Mouse (Mus musculus): ENCODE measurements at regions not wholly inside any gene's neighbourhood (a gene's known extent, or its start where the extent isn't known, plus 50 kb on each side); places are given as distances from the start of the nearest gene placed in this dataset.

- no peak for DNase-seq (ENCODE audit: low read depth, low spot score)
Measured at GRCm38 (mm10) chr16:62496697-62497096, 289.9 kb downstream of the Nsun3 start.

- DNase-seq (ENCODE audit: low read depth, low spot score): no peak
Measured at GRCm38 (mm10) chr16:62470133-62470532, 316.5 kb downstream of the Nsun3 start.

- DNase-seq (ENCODE audit: low read depth, low spot score): no peak
Measured at GRCm38 (mm10) chr16:62469286-62469685, 317.3 kb downstream of the Nsun3 start.

- no peak for DNase-seq (ENCODE audit: low read depth, low spot score)
Measured at GRCm38 (mm10) chr16:62468846-62469245, 317.8 kb downstream of the Nsun3 start.

GRCm38 (mm10) chr16:62459949-62460551, 326.6 kb downstream of the Nsun3 start:
- no peak for DNase-seq (ENCODE audit: low read depth, low spot score)

GRCm38 (mm10) chr16:62449735-62450134, 336.9 kb downstream of the Nsun3 start:
- no peak for DNase-seq (ENCODE audit: low read depth, low spot score)

GRCm38 (mm10) chr16:62447380-62447779, 339.2 kb downstream of the Nsun3 start:
- no peak for DNase-seq (ENCODE audit: low read depth, low spot score)

GRCm38 (mm10) chr16:62441197-62441596, 345.4 kb downstream of the Nsun3 start:
- DNase-seq (ENCODE audit: low read depth, low spot score): no peak

GRCm38 (mm10) chr16:62433125-62433524, 353.5 kb downstream of the Nsun3 start:
- DNase-seq (ENCODE audit: low read depth, low spot score): no peak

GRCm38 (mm10) chr16:62414485-62414884, 372.1 kb downstream of the Nsun3 start:
- peak; percentile 37 for DNase-seq (ENCODE audit: low read depth, low spot score)

GRCm38 (mm10) chr16:62407526-62408165, 379.0 kb downstream of the Nsun3 start:
- DNase-seq (ENCODE audit: low read depth, low spot score): no peak

- no peak for DNase-seq (ENCODE audit: low read depth, low spot score)
Measured at GRCm38 (mm10) chr16:62406458-62406857, 380.2 kb downstream of the Nsun3 start.

- no peak for DNase-seq (ENCODE audit: low read depth, low spot score)
Measured at GRCm38 (mm10) chr16:62357279-62357678, 429.3 kb downstream of the Nsun3 start.

- no peak for DNase-seq (ENCODE audit: low read depth, low spot score)
Measured at GRCm38 (mm10) chr16:62356349-62356748, 430.3 kb downstream of the Nsun3 start.

GRCm38 (mm10) chr16:62355830-62356270, 430.8 kb downstream of the Nsun3 start:
- DNase-seq (ENCODE audit: low read depth, low spot score): no peak

- no peak for DNase-seq (ENCODE audit: low read depth, low spot score)
Measured at GRCm38 (mm10) chr16:62327378-62328036, 459.1 kb downstream of the Nsun3 start.

GRCm38 (mm10) chr16:62325534-62326244, 460.9 kb downstream of the Nsun3 start:
- DNase-seq (ENCODE audit: low read depth, low spot score): no peak

- peak; percentile 31 for DNase-seq (ENCODE audit: low read depth, low spot score)
Measured at GRCm38 (mm10) chr16:62322809-62323208, 463.8 kb downstream of the Nsun3 start.

GRCm38 (mm10) chr16:62288948-62289347, 497.7 kb downstream of the Nsun3 start:
- no peak for DNase-seq (ENCODE audit: low read depth, low spot score)

All from ES-CJ7 (cell line).